Mouse (Mus musculus): ENCODE measurements around the gene Mob3c. TPM values are rescaled to one million over a fixed set of nuclear protein-coding genes. Genes with fewer than 3 reads are reported as not detected.
A peak's percentile ranks its signal among the peaks of the same experiment; 100 is the strongest.

Mob3c gene
- polyA plus RNA-seq, 1 experiment from 2014 or later, result 12.1 TPM

DNA sequence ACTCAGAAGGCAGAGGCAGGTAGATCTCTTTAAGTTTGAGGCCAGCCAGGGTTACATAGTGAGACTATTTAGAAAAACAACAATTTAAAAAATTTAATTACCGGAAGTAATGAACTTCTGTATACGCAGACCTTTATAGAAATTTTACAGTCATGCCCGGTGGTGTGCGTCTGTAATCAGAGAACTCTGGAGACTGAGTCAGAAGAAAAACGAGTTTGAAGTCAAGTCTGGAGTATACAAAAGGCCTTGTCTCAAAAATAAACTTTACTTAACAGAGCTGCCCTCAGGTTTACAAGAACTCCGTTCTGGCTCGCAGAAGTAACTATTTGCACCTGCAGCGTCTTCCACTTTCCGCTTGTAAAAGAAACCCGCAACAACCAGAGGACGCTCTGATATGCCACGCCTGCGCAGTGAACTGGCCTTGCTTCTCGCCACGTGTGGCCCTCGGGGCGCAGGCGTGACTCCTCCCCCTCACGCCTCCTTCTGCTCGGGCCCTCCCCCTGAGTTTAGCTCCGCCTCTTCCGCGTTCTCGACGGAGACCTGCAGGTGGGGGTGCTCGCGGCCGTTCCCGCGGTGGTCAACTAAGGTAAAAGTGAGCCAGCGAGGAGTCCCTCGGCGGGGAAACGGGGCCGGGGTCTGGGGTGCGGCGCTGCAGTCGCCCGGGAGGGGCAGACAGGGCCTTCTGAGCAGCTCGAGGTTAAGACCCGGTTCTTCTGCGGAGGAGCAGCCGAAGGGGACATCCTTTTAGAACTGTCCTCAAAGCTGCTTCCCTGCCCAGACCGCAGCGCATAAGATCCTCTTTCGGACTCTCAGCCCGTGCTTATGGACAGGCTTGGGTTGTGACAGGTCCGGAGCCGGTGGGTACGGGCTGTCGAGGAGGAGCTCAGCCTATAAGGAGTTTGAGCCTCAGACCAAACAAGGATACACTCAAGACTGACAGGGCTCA, 11.1 kb downstream of the Mob3c start, which contains the start of gene Mknk1:
TSS of gene Mknk1 (plus strand) at position 503 of the 946 bp plus-strand sequence.
- H3K27me3 ChIP-seq (ENCODE audit: control insufficient read depth, insufficient read depth, low read length), result no peaks in the 10 kb centered on the region
- no peaks in the 10 kb centered on the region; the same call in 1 of the 2 replicates for H3K36me3 ChIP-seq (ENCODE audit: control insufficient read depth, insufficient read depth, low read length)
- peak within 1 kb of the TSS; percentile 61 for H3K9ac ChIP-seq (replicated peaks; ENCODE audit: low read depth, low read length)
- peak within 1 kb of the TSS; percentile 64 for H3K4me3 ChIP-seq (ENCODE audit: low read depth, low read length)
- peaks cover 5% of the 10 kb centered on the region for H3K4me1 ChIP-seq (ENCODE audit: control insufficient read depth, insufficient read depth, low read length)
- ATAC-seq (ENCODE audit: insufficient number of reproducible peaks, insufficient read depth, low FRiP score, low read depth), result peak; percentile 94
- no peaks in the 10 kb centered on the region for H3K9me3 ChIP-seq (ENCODE audit: control insufficient read depth, low read depth, low read length)
- H3K4me2 ChIP-seq (replicated peaks; ENCODE audit: low read depth, low read length), result peak within 1 kb of the TSS; percentile 57
- 2% methylated on average over 51 of the region's 51 CpGs for whole genome bisulfite sequencing
- H3K27ac ChIP-seq (ENCODE audit: low read length), result no peak within 1 kb of the TSS

DNA sequence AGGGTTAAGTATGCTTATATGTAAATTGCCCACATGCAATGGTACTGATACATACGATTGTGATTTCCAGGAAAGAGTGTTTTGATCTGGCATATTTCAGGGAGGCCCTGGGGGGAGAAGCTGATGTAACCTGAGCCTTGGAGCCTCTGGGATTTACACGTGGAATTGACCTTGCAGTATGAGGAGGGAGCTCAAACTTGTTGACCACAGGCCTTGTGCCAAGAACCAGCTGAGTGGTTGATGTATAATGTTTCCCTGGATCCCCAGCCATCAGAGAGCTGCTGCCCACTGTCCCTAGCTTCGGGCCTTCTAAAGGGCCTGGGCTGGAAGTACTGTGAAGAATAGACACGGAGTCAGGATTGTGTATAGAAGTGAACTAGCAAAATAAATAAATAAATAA, 12.1 kb downstream of the Mob3c start:
- WGBS, result 44% methylated on average over 4 of the region's 4 CpGs
- no peaks in the 10 kb centered on the region for H3K27me3 ChIP-seq (ENCODE audit: control insufficient read depth, insufficient read depth, low read length)
- peak overlapping the region; percentile 64 for H3K4me3 ChIP-seq (ENCODE audit: low read depth, low read length)
- H3K27ac ChIP-seq (ENCODE audit: low read length), result no peak overlapping the region
- H3K4me2 ChIP-seq (replicated peaks; ENCODE audit: low read depth, low read length), result peak overlapping the region; percentile 57
- H3K4me1 ChIP-seq (ENCODE audit: control insufficient read depth, insufficient read depth, low read length), result peaks cover 5% of the 10 kb centered on the region
- no peak for ATAC-seq (ENCODE audit: insufficient number of reproducible peaks, insufficient read depth, low FRiP score, low read depth)
- H3K36me3 ChIP-seq (ENCODE audit: control insufficient read depth, insufficient read depth, low read length), result no peaks in the 10 kb centered on the region; the same call in 1 of the 2 replicates
- H3K9me3 ChIP-seq (ENCODE audit: control insufficient read depth, low read depth, low read length), result no peaks in the 10 kb centered on the region
- no peak overlapping the region for H3K9ac ChIP-seq (replicated peaks; ENCODE audit: low read depth, low read length)

DNA sequence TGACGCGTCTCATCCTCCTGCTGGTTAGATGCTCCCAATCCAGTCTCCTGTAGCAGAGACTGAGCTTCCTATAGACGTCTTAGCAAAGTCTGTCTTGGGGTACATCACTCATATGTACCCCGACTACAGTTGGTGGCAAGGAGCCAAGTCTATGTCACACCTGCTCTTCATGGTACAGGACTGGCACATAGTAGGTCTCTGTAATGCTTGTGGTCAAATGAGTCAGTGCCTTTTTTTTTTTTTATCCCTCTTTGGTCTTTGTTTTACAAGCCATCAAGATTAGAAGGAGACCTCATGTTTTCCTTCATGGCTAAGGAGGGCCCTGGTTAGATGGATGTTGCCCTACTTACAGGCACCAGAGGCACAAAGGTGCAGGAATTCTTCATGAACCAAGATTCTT, 12.9 kb downstream of the Mob3c start:
- no peak overlapping the region for H3K4me3 ChIP-seq (ENCODE audit: low read depth, low read length)
- H3K4me2 ChIP-seq (replicated peaks; ENCODE audit: low read depth, low read length), result no peak overlapping the region
- H3K27me3 ChIP-seq (ENCODE audit: control insufficient read depth, insufficient read depth, low read length), result no peaks in the 10 kb centered on the region
- H3K9ac ChIP-seq (replicated peaks; ENCODE audit: low read depth, low read length), result no peak overlapping the region
- ATAC-seq (ENCODE audit: insufficient number of reproducible peaks, insufficient read depth, low FRiP score, low read depth), result no peak
- peaks cover 5% of the 10 kb centered on the region for H3K4me1 ChIP-seq (ENCODE audit: control insufficient read depth, insufficient read depth, low read length)
- no peaks in the 10 kb centered on the region for H3K36me3 ChIP-seq (ENCODE audit: control insufficient read depth, insufficient read depth, low read length)
- 90% methylated on average over 4 of the region's 4 CpGs for WGBS
- no peaks in the 10 kb centered on the region for H3K9me3 ChIP-seq (ENCODE audit: control insufficient read depth, low read depth, low read length)
- H3K27ac ChIP-seq (ENCODE audit: low read length), result no peak overlapping the region

GRCm38 (mm10) chr4:115846656-115847055, 18.8 kb downstream of the Mob3c start:
- no peak for ATAC-seq (ENCODE audit: insufficient number of reproducible peaks, insufficient read depth, low FRiP score, low read depth)
- H3K9me3 ChIP-seq (ENCODE audit: control insufficient read depth, low read depth, low read length), result no peaks in the 10 kb centered on the region
- H3K36me3 ChIP-seq (ENCODE audit: control insufficient read depth, insufficient read depth, low read length), result peaks cover 12% of the 10 kb centered on the region
- no peaks in the 10 kb centered on the region for H3K4me1 ChIP-seq (ENCODE audit: control insufficient read depth, insufficient read depth, low read length)
- H3K9ac ChIP-seq (replicated peaks; ENCODE audit: low read depth, low read length), result no peak overlapping the region
- WGBS, result 66% methylated on average over 2 of the region's 2 CpGs
- H3K4me3 ChIP-seq (ENCODE audit: low read depth, low read length), result no peak overlapping the region
- no peak overlapping the region for H3K27ac ChIP-seq (ENCODE audit: low read length)
- no peaks in the 10 kb centered on the region for H3K27me3 ChIP-seq (ENCODE audit: control insufficient read depth, insufficient read depth, low read length)
- no peak overlapping the region for H3K4me2 ChIP-seq (replicated peaks; ENCODE audit: low read depth, low read length)

- WGBS, result 47% methylated on average over 5 of the region's 5 CpGs
- Histone ChIP-seq H3K27me3 (ENCODE audit: control insufficient read depth, insufficient read depth, low read length) (no peaks in the 10 kb centered on the region), H3K27ac (ENCODE audit: low read length) (no peak overlapping the region), H3K4me3 (ENCODE audit: low read depth, low read length) (no peak overlapping the region), H3K9me3 (ENCODE audit: control insufficient read depth, low read depth, low read length) (no peaks in the 10 kb centered on the region), H3K4me1 (ENCODE audit: control insufficient read depth, insufficient read depth, low read length) (no peaks in the 10 kb centered on the region), H3K9ac (replicated peaks; ENCODE audit: low read depth, low read length) (no peak overlapping the region), H3K4me2 (replicated peaks; ENCODE audit: low read depth, low read length) (no peak overlapping the region), H3K36me3 (ENCODE audit: control insufficient read depth, insufficient read depth, low read length) (peaks cover 12% of the 10 kb centered on the region)
- ATAC-seq (ENCODE audit: insufficient number of reproducible peaks, insufficient read depth, low FRiP score, low read depth), result no peak
Observed at GRCm38 (mm10) chr4:115847377-115847776, 19.5 kb downstream of the Mob3c start.

DNA sequence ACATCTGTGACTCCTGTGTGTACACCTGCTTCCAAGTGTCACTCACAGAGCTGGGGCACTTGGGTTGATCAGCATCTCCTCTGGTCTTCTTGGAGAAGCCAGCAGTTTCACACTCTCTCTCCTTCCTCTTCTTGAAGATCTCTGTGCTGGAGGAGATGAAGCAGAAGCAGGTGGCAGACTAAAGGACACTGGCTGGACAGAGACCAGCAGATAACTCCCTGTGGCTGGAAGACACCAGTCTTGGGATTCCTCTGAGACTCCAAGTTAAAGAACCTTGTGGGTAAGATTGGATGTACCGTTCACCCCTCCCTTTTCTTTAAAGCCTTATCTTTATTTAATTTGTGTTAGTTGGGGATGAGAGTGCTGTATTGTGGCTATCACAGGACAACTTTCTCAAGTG, 20.2 kb downstream of the Mob3c start:
- Histone ChIP-seq H3K27me3 (ENCODE audit: control insufficient read depth, insufficient read depth, low read length) (no peaks in the 10 kb centered on the region), H3K9ac (replicated peaks; ENCODE audit: low read depth, low read length) (no peak overlapping the region), H3K4me1 (ENCODE audit: control insufficient read depth, insufficient read depth, low read length) (no peaks in the 10 kb centered on the region), H3K4me3 (ENCODE audit: low read depth, low read length) (no peak overlapping the region), H3K9me3 (ENCODE audit: control insufficient read depth, low read depth, low read length) (no peaks in the 10 kb centered on the region), H3K4me2 (replicated peaks; ENCODE audit: low read depth, low read length) (no peak overlapping the region), H3K36me3 (ENCODE audit: control insufficient read depth, insufficient read depth, low read length) (peaks cover 12% of the 10 kb centered on the region), H3K27ac (ENCODE audit: low read length) (no peak overlapping the region)
- ATAC-seq (ENCODE audit: insufficient number of reproducible peaks, insufficient read depth, low FRiP score, low read depth), result no peak
- 95% methylated on average over 1 of the region's 1 CpGs for WGBS

GRCm38 (mm10) chr4:115848990-115849677, 21.2 kb downstream of the Mob3c start:
- Histone ChIP-seq H3K27me3 (ENCODE audit: control insufficient read depth, insufficient read depth, low read length) (no peaks in the 10 kb centered on the region), H3K4me2 (replicated peaks; ENCODE audit: low read depth, low read length) (no peak overlapping the region), H3K4me1 (ENCODE audit: control insufficient read depth, insufficient read depth, low read length) (no peaks in the 10 kb centered on the region), H3K27ac (ENCODE audit: low read length) (no peak overlapping the region), H3K36me3 (ENCODE audit: control insufficient read depth, insufficient read depth, low read length) (peaks cover 12% of the 10 kb centered on the region), H3K9ac (replicated peaks; ENCODE audit: low read depth, low read length) (no peak overlapping the region), H3K9me3 (ENCODE audit: control insufficient read depth, low read depth, low read length) (no peaks in the 10 kb centered on the region), H3K4me3 (ENCODE audit: low read depth, low read length) (no peak overlapping the region)
- 54% methylated on average over 8 of the region's 8 CpGs for WGBS
- peak; percentile 91 for ATAC-seq (ENCODE audit: insufficient number of reproducible peaks, insufficient read depth, low FRiP score, low read depth)

GRCm38 (mm10) chr4:115850111-115850510, 22.2 kb downstream of the Mob3c start:
- Histone ChIP-seq H3K36me3 (ENCODE audit: control insufficient read depth, insufficient read depth, low read length) (peaks cover 12% of the 10 kb centered on the region), H3K4me2 (replicated peaks; ENCODE audit: low read depth, low read length) (no peak overlapping the region), H3K4me1 (ENCODE audit: control insufficient read depth, insufficient read depth, low read length) (no peaks in the 10 kb centered on the region), H3K27me3 (ENCODE audit: control insufficient read depth, insufficient read depth, low read length) (no peaks in the 10 kb centered on the region), H3K9ac (replicated peaks; ENCODE audit: low read depth, low read length) (no peak overlapping the region), H3K9me3 (ENCODE audit: control insufficient read depth, low read depth, low read length) (no peaks in the 10 kb centered on the region), H3K4me3 (ENCODE audit: low read depth, low read length) (no peak overlapping the region), H3K27ac (ENCODE audit: low read length) (0 out of 2 replicates have a peak overlapping the region, but pooled peaks have one; percentile 21)
- no peak for ATAC-seq (ENCODE audit: insufficient number of reproducible peaks, insufficient read depth, low FRiP score, low read depth)
- WGBS, result 71% methylated on average over 2 of the region's 2 CpGs

Measured in stomach, embryonic 14.5 days (tissue).